Mouse (Mus musculus): Measurements from ENCODE around the gene Bri3bp.
A peak's percentile ranks its signal among the peaks of the same experiment; 100 is the strongest.
"Not testable (repeated sequence)": the region's sequence is repeated elsewhere in the genome, so short reads cannot be mapped to it uniquely, and the experiment has no call there.

Gene Bri3bp

GRCm38 (mm10) chr5:125441234-125442114 lies at the start of gene Bri3bp:
Gene Bri3bp (plus strand): TSS chr5:125441568.
- no peak for DNase-seq (ENCODE audit: low read depth)

- no peak for DNase-seq (ENCODE audit: low read depth)
Measured at GRCm38 (mm10) chr5:125391609-125392008, 49.8 kb upstream of the Bri3bp start.

GRCm38 (mm10) chr5:125392176-125392575 lies 49.2 kb upstream of the Bri3bp start:
- not testable (repeated sequence) for DNase-seq (ENCODE audit: low read depth)

- no peak for DNase-seq (ENCODE audit: low read depth)
Measured at GRCm38 (mm10) chr5:125392618-125392976, 48.8 kb upstream of the Bri3bp start.

GRCm38 (mm10) chr5:125392977-125393621 lies 48.3 kb upstream of the Bri3bp start:
- DNase-seq (ENCODE audit: low read depth) = peak; percentile 96

- peak; percentile 87 for DNase-seq (ENCODE audit: low read depth)
Measured at GRCm38 (mm10) chr5:125393622-125394603, 47.5 kb upstream of the Bri3bp start.

- no peak for DNase-seq (ENCODE audit: low read depth)
Measured at GRCm38 (mm10) chr5:125395008-125395407, 46.4 kb upstream of the Bri3bp start.

- no peak for DNase-seq (ENCODE audit: low read depth)
Measured at GRCm38 (mm10) chr5:125400903-125401302, 40.5 kb upstream of the Bri3bp start.

GRCm38 (mm10) chr5:125402476-125402875 lies 38.9 kb upstream of the Bri3bp start:
- DNase-seq (ENCODE audit: low read depth) = no peak

- DNase-seq (ENCODE audit: low read depth) = no peak
Measured at GRCm38 (mm10) chr5:125402991-125403390, 38.4 kb upstream of the Bri3bp start.

- no peak for DNase-seq (ENCODE audit: low read depth)
Measured at GRCm38 (mm10) chr5:125403481-125404465, 37.6 kb upstream of the Bri3bp start.

- DNase-seq (ENCODE audit: low read depth) = no peak
Measured at GRCm38 (mm10) chr5:125404536-125404902, 36.8 kb upstream of the Bri3bp start.

- DNase-seq (ENCODE audit: low read depth) = no peak
Measured at GRCm38 (mm10) chr5:125404903-125405545, 36.3 kb upstream of the Bri3bp start.

GRCm38 (mm10) chr5:125405546-125406248 lies 35.7 kb upstream of the Bri3bp start:
- peak; percentile 92 for DNase-seq (ENCODE audit: low read depth)

GRCm38 (mm10) chr5:125406322-125407016 lies 34.9 kb upstream of the Bri3bp start:
- no peak for DNase-seq (ENCODE audit: low read depth)

- DNase-seq (ENCODE audit: low read depth) = no peak
Measured at GRCm38 (mm10) chr5:125407020-125407830, 34.1 kb upstream of the Bri3bp start.

GRCm38 (mm10) chr5:125407910-125408575 lies 33.3 kb upstream of the Bri3bp start:
- no peak for DNase-seq (ENCODE audit: low read depth)

GRCm38 (mm10) chr5:125408842-125409241 lies 32.5 kb upstream of the Bri3bp start:
- peak; percentile 76 for DNase-seq (ENCODE audit: low read depth)
